Mouse (Mus musculus): ENCODE data around the gene Celf1.

- TF ChIP-seq EP300 (IDR thresholded peaks at IDR 0.05; ENCODE audit: low read depth) (no peak), CTCF (IDR thresholded peaks at IDR 0.05; ENCODE audit: low read depth) (no peak)
Measured at GRCm38 (mm10) chr2:91023956-91024355, 83.8 kb downstream of the Celf1 start.
